Mouse (Mus musculus) adrenal gland, postnatal 4 days (tissue): ENCODE measurements around the gene Retnlb. TPM values are rescaled to one million over a fixed set of nuclear protein-coding genes. Genes with fewer than 3 reads are reported as not detected.

Source experiments
- total RNA-seq, 2 experiments: library from RNA; stranded (reverse); gene quantifications; 2 replicates each; pipeline ENCODE4 v1.2.3; 2021

Gene Retnlb
- total RNA-seq, 2 experiments from 2014 or later = not detected

Other genes with a start within 250 kb of the Retnlb start
- gene Trat1, start 44.8 kb upstream of the Retnlb start, total RNA-seq = not detected
- under 1 TPM in 1 of 2 experiments, not detected in 1; 0.73 TPM for gene Retnla, start 25.7 kb downstream of the Retnlb start, total RNA-seq
- gene Retnlg, start 55.8 kb downstream of the Retnlb start, total RNA-seq = 10 to 100 TPM in 1 of 2 experiments, 1 to 10 TPM in 1; 3.9 to 10.1 TPM
- gene Dzip3, start 177.3 kb downstream of the Retnlb start, total RNA-seq = 10 to 100 TPM; 22.2 to 25.1 TPM
- 10 to 100 TPM; 11.9 to 15.1 TPM for gene Cip2a, start 177.3 kb downstream of the Retnlb start, total RNA-seq
- not detected for gene Myh15, start 240.6 kb downstream of the Retnlb start, total RNA-seq